Mouse (Mus musculus): Measurements from ENCODE around the gene Net1. TPM values are rescaled to one million over a fixed set of nuclear protein-coding genes. Genes with fewer than 3 reads are reported as not detected.

Net1 gene
- polyA plus RNA-seq (2014; fragmentation: Nextera tagmentation; extraction: Ambion mirVana), result 7.3 and 13.2 TPM in 2 replicates

DNA sequence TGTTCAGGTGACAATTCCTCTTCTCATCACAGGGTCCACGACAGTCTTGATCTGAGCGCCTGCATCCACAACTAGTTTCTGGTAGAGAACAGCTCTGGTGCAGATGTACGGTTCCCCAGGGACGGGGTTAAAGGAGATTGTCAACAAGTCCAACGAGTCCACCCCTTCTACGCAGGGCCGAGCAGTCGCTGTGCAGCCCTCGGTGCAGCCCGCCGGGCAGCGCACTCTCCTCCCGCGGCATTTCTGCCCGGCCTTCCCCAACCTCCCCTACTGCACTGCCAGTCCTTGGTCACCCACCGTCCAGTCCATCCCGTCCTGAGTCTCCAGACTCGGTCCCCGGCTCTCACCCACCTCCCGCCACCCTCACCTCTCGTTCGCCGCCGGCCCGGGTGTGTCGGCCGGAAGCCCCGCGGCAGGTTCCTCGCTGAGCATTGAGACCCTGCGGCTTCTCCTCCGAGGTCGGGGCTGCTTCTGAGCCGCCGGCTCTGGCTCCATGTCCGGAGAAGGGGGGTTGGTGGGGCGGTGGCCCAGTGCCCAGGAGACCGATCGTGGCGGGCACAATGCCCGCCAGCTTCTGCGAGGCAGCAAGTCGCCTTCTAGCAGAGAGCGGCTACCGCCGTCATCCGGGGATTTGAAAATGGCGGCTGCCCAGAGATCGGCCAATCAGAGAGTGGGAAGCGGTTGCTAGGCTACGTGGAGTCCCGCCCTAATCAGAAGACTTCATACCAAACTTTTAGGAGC is at the start of gene Net1, which contains the start of gene Tubal3:
Gene Net1, minus strand, starts transcription at position 650 of the 741 bp plus-strand sequence.
Gene Tubal3, plus strand, starts transcription at position 704 of the 741 bp plus-strand sequence.
- under 1% methylated on average over 50 of the region's 52 CpGs for WGBS
- H3K9me3 ChIP-seq (ENCODE audit: control insufficient read depth, low read length), result no peaks in the 10 kb centered on the region
- no peak within 1 kb of the TSS for H3K27ac ChIP-seq (ENCODE audit: low read depth, low read length)
- no peaks in the 10 kb centered on the region for H3K27me3 ChIP-seq (ENCODE audit: control insufficient read depth, insufficient read depth, low read length)
- peak within 1 kb of the TSS; percentile 71 for H3K4me2 ChIP-seq (ENCODE audit: low read depth, low read length)
- peak within 1 kb of the TSS; percentile 66 for H3K9ac ChIP-seq (replicated peaks; ENCODE audit: low read depth, low read length)
- no peaks in the 10 kb centered on the region for H3K36me3 ChIP-seq (ENCODE audit: control insufficient read depth, insufficient read depth, low read length)
- peak within 1 kb of the TSS; percentile 66 for H3K4me3 ChIP-seq (ENCODE audit: low read depth, low read length)
- peak; percentile 100 for ATAC-seq (ENCODE audit: low read depth)
- H3K4me1 ChIP-seq (ENCODE audit: control insufficient read depth, insufficient read depth, low read length), result 0 out of 2 replicates have a peak, but pooled peaks cover 6% of the 10 kb centered on the region

DNA sequence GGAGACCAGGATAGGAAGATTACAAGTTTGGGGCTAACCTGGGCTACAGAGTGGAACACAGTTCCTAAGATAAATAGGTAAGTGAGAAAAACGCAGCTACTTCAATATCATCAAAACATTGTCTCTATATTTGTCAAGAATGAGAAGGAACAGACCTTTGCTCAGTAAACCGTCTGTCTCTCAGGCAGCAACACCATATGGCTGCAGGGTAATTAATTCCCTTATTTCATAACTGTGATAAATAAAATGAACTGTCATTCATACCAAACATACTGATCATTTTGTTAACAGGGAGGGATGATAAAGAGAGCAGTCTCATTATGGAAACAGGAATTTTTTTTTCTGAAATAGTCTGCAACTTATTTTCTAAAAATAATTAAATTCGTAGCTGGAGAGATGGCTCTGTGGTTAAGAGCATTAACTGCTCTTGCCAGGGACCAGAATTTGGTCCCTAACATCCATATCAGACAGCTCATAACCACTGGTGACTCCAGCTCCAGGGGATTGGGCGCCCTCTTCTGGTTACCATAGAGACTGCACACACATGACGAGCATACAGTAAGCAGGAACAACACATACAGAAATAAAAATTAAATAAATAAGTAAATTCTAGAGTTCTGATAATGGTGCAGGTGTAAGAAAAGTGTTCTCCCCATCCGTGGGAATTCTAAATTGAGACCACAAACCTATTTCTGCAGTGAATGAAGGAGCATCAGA is 33.3 kb upstream of the Net1 start:
- Histone ChIP-seq H3K4me3 (ENCODE audit: low read depth, low read length) (no peak overlapping the region), H3K27me3 (ENCODE audit: control insufficient read depth, insufficient read depth, low read length) (no peaks in the 10 kb centered on the region), H3K9ac (replicated peaks; ENCODE audit: low read depth, low read length) (no peak overlapping the region), H3K4me2 (ENCODE audit: low read depth, low read length) (no peak overlapping the region), H3K4me1 (ENCODE audit: control insufficient read depth, insufficient read depth, low read length) (no peaks in the 10 kb centered on the region), H3K27ac (ENCODE audit: low read depth, low read length) (no peak overlapping the region), H3K36me3 (ENCODE audit: control insufficient read depth, insufficient read depth, low read length) (no peaks in the 10 kb centered on the region), H3K9me3 (ENCODE audit: control insufficient read depth, low read length) (no peaks in the 10 kb centered on the region)
- WGBS, result 82% methylated on average over 6 of the region's 6 CpGs
- ATAC-seq (ENCODE audit: low read depth), result no peak

DNA sequence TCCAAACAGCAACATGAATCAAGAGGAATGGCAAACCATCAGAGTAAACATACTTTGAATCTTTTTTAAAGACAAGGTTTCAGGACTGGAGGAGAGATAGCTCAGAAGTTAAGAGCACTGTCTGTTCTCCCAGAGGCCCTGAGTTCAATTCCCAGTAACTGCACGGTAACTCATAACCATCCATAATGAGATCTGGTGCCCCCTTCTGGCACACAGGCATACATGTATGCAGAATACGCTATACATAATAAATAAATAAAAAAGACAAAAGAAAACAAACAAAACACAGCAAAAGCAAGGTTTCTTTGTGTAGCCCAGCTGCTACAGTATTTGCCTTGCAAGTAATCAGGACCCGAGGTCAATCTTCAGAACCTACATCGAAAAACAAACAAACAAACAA is 31.5 kb upstream of the Net1 start:
- ATAC-seq (ENCODE audit: low read depth), result no peak
- no peaks in the 10 kb centered on the region for H3K4me1 ChIP-seq (ENCODE audit: control insufficient read depth, insufficient read depth, low read length)
- no peaks in the 10 kb centered on the region for H3K36me3 ChIP-seq (ENCODE audit: control insufficient read depth, insufficient read depth, low read length)
- H3K27me3 ChIP-seq (ENCODE audit: control insufficient read depth, insufficient read depth, low read length), result no peaks in the 10 kb centered on the region
- no peak overlapping the region for H3K4me2 ChIP-seq (ENCODE audit: low read depth, low read length)
- no peak overlapping the region for H3K9ac ChIP-seq (replicated peaks; ENCODE audit: low read depth, low read length)
- H3K4me3 ChIP-seq (ENCODE audit: low read depth, low read length), result no peak overlapping the region
- H3K9me3 ChIP-seq (ENCODE audit: control insufficient read depth, low read length), result no peaks in the 10 kb centered on the region
- 93% methylated on average over 4 of the region's 4 CpGs for WGBS
- H3K27ac ChIP-seq (ENCODE audit: low read depth, low read length), result no peak overlapping the region

DNA sequence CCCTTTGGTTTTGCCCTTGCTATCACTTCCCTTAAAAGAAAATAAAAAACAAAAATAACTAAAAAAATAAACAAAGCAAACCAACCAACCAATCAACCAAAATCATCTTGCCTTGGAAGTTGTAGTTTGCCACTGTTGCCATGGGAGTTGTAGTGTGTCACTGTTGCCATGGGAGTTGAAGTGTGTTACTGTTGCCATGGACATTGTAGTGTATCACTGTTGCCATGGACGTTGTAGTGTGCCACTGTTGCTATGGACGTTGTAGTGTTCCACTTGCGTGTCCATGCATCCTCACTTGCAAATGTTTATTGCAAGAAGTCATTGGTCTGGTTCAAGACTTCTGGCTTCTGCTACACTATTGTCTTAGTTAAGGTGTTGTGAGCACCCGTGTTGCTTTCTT is 29.2 kb upstream of the Net1 start:
- Histone ChIP-seq H3K9ac (replicated peaks; ENCODE audit: low read depth, low read length) (no peak overlapping the region), H3K9me3 (ENCODE audit: control insufficient read depth, low read length) (no peaks in the 10 kb centered on the region), H3K4me3 (ENCODE audit: low read depth, low read length) (no peak overlapping the region), H3K4me1 (ENCODE audit: control insufficient read depth, insufficient read depth, low read length) (no peaks in the 10 kb centered on the region), H3K27me3 (ENCODE audit: control insufficient read depth, insufficient read depth, low read length) (no peaks in the 10 kb centered on the region), H3K4me2 (ENCODE audit: low read depth, low read length) (no peak overlapping the region), H3K36me3 (ENCODE audit: control insufficient read depth, insufficient read depth, low read length) (no peaks in the 10 kb centered on the region), H3K27ac (ENCODE audit: low read depth, low read length) (no peak overlapping the region)
- ATAC-seq (ENCODE audit: low read depth), result no peak
- WGBS, result 91% methylated on average over 4 of the region's 4 CpGs

DNA sequence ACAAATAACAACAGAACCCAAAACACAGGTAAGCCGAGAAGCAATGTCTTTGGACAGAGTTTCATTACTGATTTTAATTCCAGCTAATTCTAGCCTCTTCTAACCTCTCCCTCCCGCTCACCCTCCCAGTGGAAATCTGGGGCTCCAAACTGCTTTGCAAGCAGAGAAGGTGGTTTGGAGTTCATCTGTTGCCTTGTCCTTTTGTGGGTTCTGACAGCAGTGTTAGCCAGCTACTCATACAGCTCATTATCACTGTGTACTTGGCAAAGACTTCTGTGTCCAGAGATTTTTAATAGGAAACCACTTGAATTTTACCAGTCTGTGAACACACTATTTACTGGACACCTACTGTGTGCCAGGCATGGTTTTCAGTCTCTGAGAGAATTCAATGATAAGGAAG is 27.2 kb upstream of the Net1 start, which contains the start of gene Ucn3:
Gene Ucn3, minus strand, starts transcription at position 101 of the 400 bp plus-strand sequence.
- H3K27me3 ChIP-seq (ENCODE audit: control insufficient read depth, insufficient read depth, low read length), result no peaks in the 10 kb centered on the region
- no peak within 1 kb of the TSS for H3K4me3 ChIP-seq (ENCODE audit: low read depth, low read length)
- H3K4me2 ChIP-seq (ENCODE audit: low read depth, low read length), result no peak within 1 kb of the TSS
- H3K27ac ChIP-seq (ENCODE audit: low read depth, low read length), result no peak within 1 kb of the TSS
- 78% methylated on average over 2 of the region's 2 CpGs for WGBS
- H3K9me3 ChIP-seq (ENCODE audit: control insufficient read depth, low read length), result no peaks in the 10 kb centered on the region
- no peak within 1 kb of the TSS for H3K9ac ChIP-seq (replicated peaks; ENCODE audit: low read depth, low read length)
- H3K36me3 ChIP-seq (ENCODE audit: control insufficient read depth, insufficient read depth, low read length), result no peaks in the 10 kb centered on the region
- no peaks in the 10 kb centered on the region for H3K4me1 ChIP-seq (ENCODE audit: control insufficient read depth, insufficient read depth, low read length)
- no peak for ATAC-seq (ENCODE audit: low read depth)

DNA sequence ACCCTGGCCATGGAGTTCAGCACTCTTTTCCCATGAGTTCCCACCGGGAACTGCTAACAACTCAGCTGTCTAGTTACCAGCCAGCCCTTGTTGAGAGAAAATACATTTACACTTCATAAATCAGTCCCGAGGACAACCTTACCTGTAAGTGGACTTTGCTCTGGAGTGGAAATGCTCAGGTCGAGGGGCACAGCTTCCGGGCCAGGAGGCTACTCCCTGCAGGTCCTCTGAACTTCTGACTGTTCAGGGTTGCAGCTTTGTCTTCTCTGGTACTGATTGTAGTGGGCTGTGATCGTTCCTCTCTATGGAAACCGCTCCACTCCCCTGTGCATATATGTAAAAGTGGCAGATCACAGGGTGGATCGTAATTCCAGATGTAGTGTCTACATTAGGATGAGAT is 26.7 kb upstream of the Net1 start:
- H3K4me1 ChIP-seq (ENCODE audit: control insufficient read depth, insufficient read depth, low read length), result no peaks in the 10 kb centered on the region

DNA sequence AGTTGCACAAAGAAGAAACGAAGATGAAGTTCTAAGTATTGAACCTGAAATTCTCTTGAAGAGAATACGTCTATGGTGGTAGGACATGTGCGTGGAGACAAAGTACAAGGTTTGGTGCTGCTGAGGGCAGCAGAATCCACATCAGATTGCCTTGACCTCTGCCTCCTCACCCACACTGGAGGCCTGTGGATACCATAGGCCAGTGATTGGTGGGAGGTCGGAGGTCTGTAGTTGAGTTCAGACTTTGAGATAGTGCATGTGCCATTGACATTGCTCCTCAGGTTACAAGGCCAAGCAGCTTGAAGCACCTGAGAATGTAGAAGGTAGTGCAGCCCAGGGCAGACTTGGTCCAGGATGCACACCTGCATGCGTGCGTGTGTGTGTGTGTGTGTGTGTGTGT is 8.0 kb upstream of the Net1 start:
- Histone ChIP-seq H3K9ac (replicated peaks; ENCODE audit: low read depth, low read length) (no peak overlapping the region), H3K36me3 (ENCODE audit: control insufficient read depth, insufficient read depth, low read length) (no peaks in the 10 kb centered on the region), H3K4me2 (ENCODE audit: low read depth, low read length) (no peak overlapping the region), H3K4me1 (ENCODE audit: control insufficient read depth, insufficient read depth, low read length) (no peaks in the 10 kb centered on the region), H3K27me3 (ENCODE audit: control insufficient read depth, insufficient read depth, low read length) (no peaks in the 10 kb centered on the region), H3K9me3 (ENCODE audit: control insufficient read depth, low read length) (no peaks in the 10 kb centered on the region), H3K4me3 (ENCODE audit: low read depth, low read length) (no peak overlapping the region), H3K27ac (ENCODE audit: low read depth, low read length) (no peak overlapping the region)
- ATAC-seq (ENCODE audit: low read depth), result no peak
- WGBS, result 93% methylated on average over 6 of the region's 6 CpGs

More for the DNA sequence above, 26.7 kb upstream of the Net1 start:
- no peaks in the 10 kb centered on the region for H3K36me3 ChIP-seq (ENCODE audit: control insufficient read depth, insufficient read depth, low read length)
- no peak for ATAC-seq (ENCODE audit: low read depth)
- no peak overlapping the region for H3K4me2 ChIP-seq (ENCODE audit: low read depth, low read length)
- H3K9me3 ChIP-seq (ENCODE audit: control insufficient read depth, low read length), result no peaks in the 10 kb centered on the region
- no peak overlapping the region for H3K9ac ChIP-seq (replicated peaks; ENCODE audit: low read depth, low read length)
- H3K27me3 ChIP-seq (ENCODE audit: control insufficient read depth, insufficient read depth, low read length), result no peaks in the 10 kb centered on the region
- H3K27ac ChIP-seq (ENCODE audit: low read depth, low read length), result no peak overlapping the region
- WGBS, result 73% methylated on average over 7 of the region's 7 CpGs
- no peak overlapping the region for H3K4me3 ChIP-seq (ENCODE audit: low read depth, low read length)

DNA sequence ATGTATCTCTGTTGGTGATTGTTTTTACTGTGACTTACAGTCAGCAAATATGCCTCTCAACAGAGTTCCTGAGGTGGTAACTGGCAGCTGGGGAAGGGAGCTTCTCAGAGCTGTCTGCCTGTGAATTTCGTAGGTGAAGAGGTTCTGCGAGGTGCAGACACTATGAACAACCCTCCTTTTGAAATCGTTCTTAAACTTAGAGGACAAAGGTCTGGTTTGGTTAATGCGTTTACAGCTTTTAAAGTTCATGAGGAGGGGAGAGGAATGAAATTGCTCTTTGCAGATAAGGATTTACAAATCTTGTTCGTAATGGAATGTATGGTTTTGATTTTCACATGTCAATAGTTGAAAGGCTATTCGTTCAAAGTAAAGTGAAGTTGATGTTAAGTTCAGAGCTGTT is 7.6 kb upstream of the Net1 start:
- H3K27me3 ChIP-seq (ENCODE audit: control insufficient read depth, insufficient read depth, low read length), result no peaks in the 10 kb centered on the region
- ATAC-seq (ENCODE audit: low read depth), result no peak
- H3K36me3 ChIP-seq (ENCODE audit: control insufficient read depth, insufficient read depth, low read length), result no peaks in the 10 kb centered on the region
- H3K4me1 ChIP-seq (ENCODE audit: control insufficient read depth, insufficient read depth, low read length), result no peaks in the 10 kb centered on the region
- 85% methylated on average over 6 of the region's 6 CpGs for WGBS
- no peaks in the 10 kb centered on the region for H3K9me3 ChIP-seq (ENCODE audit: control insufficient read depth, low read length)
- no peak overlapping the region for H3K4me2 ChIP-seq (ENCODE audit: low read depth, low read length)
- H3K27ac ChIP-seq (ENCODE audit: low read depth, low read length), result no peak overlapping the region
- H3K4me3 ChIP-seq (ENCODE audit: low read depth, low read length), result no peak overlapping the region
- H3K9ac ChIP-seq (replicated peaks; ENCODE audit: low read depth, low read length), result no peak overlapping the region

DNA sequence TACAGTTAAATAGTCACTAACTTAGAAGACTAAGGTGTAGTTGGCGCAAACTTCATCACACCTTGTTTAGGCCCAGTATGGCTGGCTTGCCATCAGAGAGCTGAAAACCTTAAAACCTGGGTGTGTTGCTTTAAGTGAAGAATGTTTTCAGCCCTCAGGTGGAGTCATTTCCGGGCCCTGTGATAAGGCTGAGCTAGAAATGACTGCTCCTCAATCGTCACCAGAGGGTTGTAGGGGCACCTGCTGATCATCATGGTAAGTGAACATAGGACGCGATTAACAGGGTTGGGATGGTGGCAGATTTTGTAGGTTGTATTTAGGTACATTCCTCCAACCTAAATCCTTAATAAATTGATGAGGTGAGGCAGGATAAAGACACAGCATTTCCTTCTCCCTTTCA is 6.5 kb upstream of the Net1 start:
- 93% methylated on average over 5 of the region's 5 CpGs for WGBS
- H3K36me3 ChIP-seq (ENCODE audit: control insufficient read depth, insufficient read depth, low read length), result no peaks in the 10 kb centered on the region
- no peaks in the 10 kb centered on the region for H3K27me3 ChIP-seq (ENCODE audit: control insufficient read depth, insufficient read depth, low read length)
- H3K4me1 ChIP-seq (ENCODE audit: control insufficient read depth, insufficient read depth, low read length), result no peaks in the 10 kb centered on the region
- no peak overlapping the region for H3K4me2 ChIP-seq (ENCODE audit: low read depth, low read length)
- H3K27ac ChIP-seq (ENCODE audit: low read depth, low read length), result no peak overlapping the region
- no peaks in the 10 kb centered on the region for H3K9me3 ChIP-seq (ENCODE audit: control insufficient read depth, low read length)
- H3K9ac ChIP-seq (replicated peaks; ENCODE audit: low read depth, low read length), result no peak overlapping the region
- no peak overlapping the region for H3K4me3 ChIP-seq (ENCODE audit: low read depth, low read length)
- ATAC-seq (ENCODE audit: low read depth), result no peak
